Mouse (Mus musculus): ENCODE data around the gene Sae1. TPM values are rescaled to one million over a fixed set of nuclear protein-coding genes. Genes with fewer than 3 reads are reported as not detected.

Sae1 gene
- polyA plus RNA-seq, 1 experiment from 2014 or later: 253 TPM

DNA sequence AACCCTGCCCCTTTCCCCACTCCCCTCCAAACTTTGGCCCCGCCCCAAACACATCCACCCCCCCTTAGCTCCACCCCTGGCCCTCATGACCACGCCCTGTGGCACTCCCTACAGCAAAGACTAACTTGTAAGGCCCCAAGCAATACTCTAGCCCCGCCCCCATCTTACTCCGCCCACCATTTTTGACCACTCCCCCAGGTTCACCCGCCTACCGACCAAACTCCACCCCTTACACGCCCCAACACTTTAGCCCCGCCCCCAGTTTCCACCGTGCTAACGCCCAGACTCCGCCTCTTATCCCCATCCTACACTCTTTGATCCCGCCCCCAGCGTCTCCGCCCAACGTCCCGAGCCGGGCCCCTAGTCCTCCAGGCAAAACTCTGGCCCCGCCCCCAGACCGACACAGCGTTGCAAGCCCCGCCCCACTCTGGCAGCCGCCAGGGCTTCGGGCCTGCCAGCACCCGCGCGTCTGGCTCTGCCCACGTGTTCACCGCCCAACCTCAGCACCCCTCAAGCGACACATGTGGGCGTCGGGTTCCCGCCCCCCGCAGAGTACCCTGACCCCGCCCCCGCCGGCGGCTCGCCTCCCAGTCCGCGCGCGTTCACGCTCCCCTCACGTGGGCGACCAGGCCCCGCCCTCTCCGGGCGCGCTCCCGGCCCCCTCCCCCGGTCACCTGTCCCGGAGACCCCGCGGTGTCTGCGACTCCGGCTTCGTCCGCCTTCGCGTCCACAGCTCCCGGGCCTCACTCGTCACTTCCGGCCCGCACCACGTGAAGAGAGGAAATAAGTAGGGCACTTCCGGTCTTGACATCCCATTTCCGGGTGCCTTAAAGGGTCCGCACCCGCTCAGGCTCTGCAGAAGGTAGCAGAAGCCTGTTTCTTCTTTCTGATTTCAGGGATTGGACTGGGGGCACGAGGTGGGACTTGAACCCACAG lies 101.3 kb downstream of the Sae1 start, which contains the start of gene Ccdc9:
Gene Ccdc9, minus strand, starts transcription at position 770 of the 936 bp plus-strand sequence.
- WGBS: 1% methylated on average over 70 of the region's 70 CpGs
- Histone ChIP-seq H3K9me3 (replicated peaks; ENCODE audit: control insufficient read depth, low read length) (no peaks in the 10 kb centered on the region), H3K4me3 (ENCODE audit: low read depth, low read length) (peak within 1 kb of the TSS; percentile 68), H3K27ac (ENCODE audit: low read depth, low read length) (peak within 1 kb of the TSS; percentile 94), H3K27me3 (replicated peaks; ENCODE audit: control insufficient read depth, insufficient read depth, low read length) (no peaks in the 10 kb centered on the region), H3K4me1 (ENCODE audit: control insufficient read depth, insufficient read depth, low read length) (peaks cover 4% of the 10 kb centered on the region; the same call in 1 of the 2 replicates), H3K36me3 (ENCODE audit: control insufficient read depth, insufficient read depth, low read length) (peaks cover 29% of the 10 kb centered on the region), H3K4me2 (ENCODE audit: low read length) (peak within 1 kb of the TSS; percentile 49), H3K9ac (ENCODE audit: low read length) (peak within 1 kb of the TSS; percentile 72)
- DNase-seq (ENCODE audit: low spot score) (peak; percentile 98), ATAC-seq (peak; percentile 95)

DNA sequence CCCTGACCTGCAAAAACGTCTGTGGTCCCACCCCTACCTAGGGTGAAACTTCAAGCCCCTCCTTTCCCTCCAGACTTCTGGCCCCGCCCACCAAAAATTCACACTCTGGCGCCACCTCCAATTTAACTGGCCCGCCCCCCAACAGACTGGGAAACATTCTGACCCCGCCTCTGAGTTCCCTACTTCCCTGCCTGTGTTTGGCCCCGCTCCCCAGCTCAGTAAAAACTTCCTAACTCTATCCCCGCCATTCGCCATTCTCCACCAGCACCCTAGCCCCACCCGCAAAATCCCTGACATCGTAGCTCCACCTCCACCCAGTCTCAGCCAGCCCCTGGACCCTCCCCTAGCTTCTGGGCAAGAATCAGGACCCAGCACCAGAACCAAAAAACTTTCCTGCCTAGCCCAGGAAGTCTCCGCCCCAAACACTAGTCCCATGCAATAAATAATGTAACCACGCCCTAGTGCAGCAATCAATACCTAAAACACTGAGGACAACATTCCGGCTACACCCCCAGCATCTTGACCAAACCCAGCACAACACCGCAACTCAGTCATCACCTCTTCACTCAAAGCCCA lies 102.1 kb downstream of the Sae1 start:
- Histone ChIP-seq H3K27me3 (replicated peaks; ENCODE audit: control insufficient read depth, insufficient read depth, low read length) (no peaks in the 10 kb centered on the region), H3K4me2 (ENCODE audit: low read length) (peak overlapping the region; percentile 49), H3K9ac (ENCODE audit: low read length) (no peak overlapping the region), H3K4me1 (ENCODE audit: control insufficient read depth, insufficient read depth, low read length) (peaks cover 4% of the 10 kb centered on the region; the same call in 1 of the 2 replicates), H3K9me3 (replicated peaks; ENCODE audit: control insufficient read depth, low read length) (no peaks in the 10 kb centered on the region), H3K36me3 (ENCODE audit: control insufficient read depth, insufficient read depth, low read length) (peaks cover 36% of the 10 kb centered on the region), H3K4me3 (ENCODE audit: low read depth, low read length) (peak overlapping the region; percentile 68), H3K27ac (ENCODE audit: low read depth, low read length) (peak overlapping the region; percentile 94; the same call in 1 of the 2 replicates)
- DNase-seq (ENCODE audit: low spot score): peak; percentile 32
- ATAC-seq: peak; percentile 45
- WGBS: 5% methylated on average over 14 of the region's 14 CpGs

DNA sequence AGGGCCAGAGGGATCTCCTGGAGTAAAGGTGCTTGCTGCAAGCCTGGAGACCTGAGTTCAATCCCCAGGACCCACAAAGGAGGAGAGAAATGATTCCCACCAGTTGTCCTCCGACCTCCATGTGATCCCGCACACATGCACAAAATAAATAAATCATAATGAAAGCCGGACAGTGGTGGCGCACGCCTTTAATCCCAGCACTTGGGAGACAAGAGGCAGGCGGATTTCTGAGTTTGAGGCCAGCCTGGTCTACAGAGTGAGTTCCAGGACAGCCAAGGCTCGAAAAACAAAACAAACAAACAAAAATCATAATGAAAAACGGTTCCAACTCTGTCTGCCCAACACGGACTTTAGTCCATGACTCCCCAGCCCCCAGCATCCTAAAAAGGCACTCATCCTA lies 102.7 kb downstream of the Sae1 start:
- Histone ChIP-seq H3K27ac (ENCODE audit: low read depth, low read length) (no peak overlapping the region), H3K4me2 (ENCODE audit: low read length) (peak overlapping the region; percentile 49; the same call in 1 of the 2 replicates)

DNA sequence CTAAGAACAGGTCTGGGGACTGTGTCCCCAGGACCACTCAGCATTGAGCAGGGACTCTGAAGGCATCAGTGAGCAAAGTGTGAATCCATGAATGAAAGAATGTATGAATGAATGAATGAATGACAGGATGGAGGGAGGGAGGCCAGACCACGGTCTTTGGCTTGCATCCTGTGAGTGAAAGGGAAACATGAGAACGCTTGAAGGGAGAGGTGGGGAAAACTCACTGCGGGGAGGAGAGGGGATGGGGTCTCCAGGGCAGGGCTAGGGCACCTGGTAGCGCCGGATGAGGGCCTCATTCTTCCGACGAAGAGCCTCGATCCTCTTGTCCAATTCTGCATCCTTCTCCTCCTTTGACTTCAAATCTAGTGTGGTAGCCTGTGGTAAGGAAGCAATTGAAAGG lies 103.6 kb downstream of the Sae1 start:
- DNase-seq (ENCODE audit: low spot score): no peak
- no peaks in the 10 kb centered on the region for H3K9me3 ChIP-seq (replicated peaks; ENCODE audit: control insufficient read depth, low read length)
- H3K9ac ChIP-seq (ENCODE audit: low read length): no peak overlapping the region
- H3K4me2 ChIP-seq (ENCODE audit: low read length): no peak overlapping the region
- no peak for ATAC-seq
- H3K4me1 ChIP-seq (ENCODE audit: control insufficient read depth, insufficient read depth, low read length): peaks cover 4% of the 10 kb centered on the region; the same call in 1 of the 2 replicates
- H3K36me3 ChIP-seq (ENCODE audit: control insufficient read depth, insufficient read depth, low read length): peaks cover 50% of the 10 kb centered on the region
- H3K4me3 ChIP-seq (ENCODE audit: low read depth, low read length): no peak overlapping the region
- no peak overlapping the region for H3K27ac ChIP-seq (ENCODE audit: low read depth, low read length)
- WGBS: 91% methylated on average over 8 of the region's 8 CpGs
- H3K27me3 ChIP-seq (replicated peaks; ENCODE audit: control insufficient read depth, insufficient read depth, low read length): no peaks in the 10 kb centered on the region

More for the DNA sequence above, 102.7 kb downstream of the Sae1 start:
- H3K27me3 ChIP-seq (replicated peaks; ENCODE audit: control insufficient read depth, insufficient read depth, low read length): no peaks in the 10 kb centered on the region
- H3K4me3 ChIP-seq (ENCODE audit: low read depth, low read length): no peak overlapping the region
- H3K9ac ChIP-seq (ENCODE audit: low read length): no peak overlapping the region
- no peak for DNase-seq (ENCODE audit: low spot score)
- WGBS: 83% methylated on average over 9 of the region's 9 CpGs
- no peaks in the 10 kb centered on the region for H3K9me3 ChIP-seq (replicated peaks; ENCODE audit: control insufficient read depth, low read length)
- H3K36me3 ChIP-seq (ENCODE audit: control insufficient read depth, insufficient read depth, low read length): peaks cover 43% of the 10 kb centered on the region
- ATAC-seq: no peak
- H3K4me1 ChIP-seq (ENCODE audit: control insufficient read depth, insufficient read depth, low read length): peaks cover 4% of the 10 kb centered on the region; the same call in 1 of the 2 replicates

DNA sequence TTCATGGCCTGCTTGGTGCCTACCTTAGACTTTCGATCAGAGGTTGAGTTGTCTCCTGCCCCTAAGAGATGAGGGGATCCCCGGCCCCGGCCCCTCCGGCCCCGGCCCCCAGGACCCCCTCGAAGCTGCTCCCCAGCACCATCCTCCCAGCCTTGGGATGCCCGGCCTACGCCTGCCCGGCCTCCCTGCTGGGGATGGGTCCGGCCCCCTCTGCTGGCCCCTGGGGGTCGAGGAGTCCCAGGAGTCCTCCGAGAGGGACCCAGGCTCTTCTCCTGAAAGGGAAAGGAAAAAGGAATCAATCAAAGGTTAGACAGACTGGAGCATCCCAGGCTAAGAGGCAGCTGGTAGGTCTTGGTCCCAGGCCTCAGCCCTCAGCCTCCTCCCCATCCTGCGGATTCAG lies 105.3 kb downstream of the Sae1 start:
- no peaks in the 10 kb centered on the region for H3K9me3 ChIP-seq (replicated peaks; ENCODE audit: control insufficient read depth, low read length)
- WGBS: 93% methylated on average over 13 of the region's 13 CpGs
- no peak overlapping the region for H3K4me3 ChIP-seq (ENCODE audit: low read depth, low read length)
- DNase-seq (ENCODE audit: low spot score) (no peak), ATAC-seq (no peak)
- H3K4me2 ChIP-seq (ENCODE audit: low read length): no peak overlapping the region
- peaks cover 66% of the 10 kb centered on the region for H3K36me3 ChIP-seq (ENCODE audit: control insufficient read depth, insufficient read depth, low read length)
- peaks cover 4% of the 10 kb centered on the region; the same call in 1 of the 2 replicates for H3K4me1 ChIP-seq (ENCODE audit: control insufficient read depth, insufficient read depth, low read length)
- no peak overlapping the region for H3K27ac ChIP-seq (ENCODE audit: low read depth, low read length)
- H3K27me3 ChIP-seq (replicated peaks; ENCODE audit: control insufficient read depth, insufficient read depth, low read length): no peaks in the 10 kb centered on the region
- no peak overlapping the region for H3K9ac ChIP-seq (ENCODE audit: low read length)

DNA sequence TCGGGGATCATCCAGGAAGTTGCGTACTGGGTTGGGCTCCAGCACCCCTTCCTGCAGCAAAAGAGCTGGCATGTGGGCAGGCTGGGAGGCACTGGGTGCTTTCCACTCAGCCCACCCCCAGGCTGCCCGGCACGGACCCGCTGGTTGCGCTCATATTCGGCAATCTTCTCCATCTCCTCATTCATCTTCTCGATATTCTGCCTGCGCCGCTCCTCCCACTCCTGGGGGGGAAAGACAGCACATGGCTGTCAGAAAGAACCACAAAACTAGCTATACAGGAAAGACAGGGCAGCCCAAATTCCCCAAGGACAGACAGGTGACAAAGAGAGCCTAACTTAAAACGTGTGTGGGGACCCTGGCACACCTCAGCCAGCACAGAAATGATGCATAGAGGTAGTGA lies 106.9 kb downstream of the Sae1 start:
- peaks cover 83% of the 10 kb centered on the region for H3K36me3 ChIP-seq (ENCODE audit: control insufficient read depth, insufficient read depth, low read length)
- H3K9ac ChIP-seq (ENCODE audit: low read length): no peak overlapping the region
- no peak for ATAC-seq
- no peak for DNase-seq (ENCODE audit: low spot score)
- WGBS: 92% methylated on average over 11 of the region's 11 CpGs
- no peaks in the 10 kb centered on the region for H3K27me3 ChIP-seq (replicated peaks; ENCODE audit: control insufficient read depth, insufficient read depth, low read length)
- H3K4me3 ChIP-seq (ENCODE audit: low read depth, low read length): no peak overlapping the region
- no peaks in the 10 kb centered on the region for H3K9me3 ChIP-seq (replicated peaks; ENCODE audit: control insufficient read depth, low read length)
- H3K4me1 ChIP-seq (ENCODE audit: control insufficient read depth, insufficient read depth, low read length): peaks cover 3% of the 10 kb centered on the region; the same call in 1 of the 2 replicates
- H3K4me2 ChIP-seq (ENCODE audit: low read length): no peak overlapping the region
- H3K27ac ChIP-seq (ENCODE audit: low read depth, low read length): no peak overlapping the region

DNA sequence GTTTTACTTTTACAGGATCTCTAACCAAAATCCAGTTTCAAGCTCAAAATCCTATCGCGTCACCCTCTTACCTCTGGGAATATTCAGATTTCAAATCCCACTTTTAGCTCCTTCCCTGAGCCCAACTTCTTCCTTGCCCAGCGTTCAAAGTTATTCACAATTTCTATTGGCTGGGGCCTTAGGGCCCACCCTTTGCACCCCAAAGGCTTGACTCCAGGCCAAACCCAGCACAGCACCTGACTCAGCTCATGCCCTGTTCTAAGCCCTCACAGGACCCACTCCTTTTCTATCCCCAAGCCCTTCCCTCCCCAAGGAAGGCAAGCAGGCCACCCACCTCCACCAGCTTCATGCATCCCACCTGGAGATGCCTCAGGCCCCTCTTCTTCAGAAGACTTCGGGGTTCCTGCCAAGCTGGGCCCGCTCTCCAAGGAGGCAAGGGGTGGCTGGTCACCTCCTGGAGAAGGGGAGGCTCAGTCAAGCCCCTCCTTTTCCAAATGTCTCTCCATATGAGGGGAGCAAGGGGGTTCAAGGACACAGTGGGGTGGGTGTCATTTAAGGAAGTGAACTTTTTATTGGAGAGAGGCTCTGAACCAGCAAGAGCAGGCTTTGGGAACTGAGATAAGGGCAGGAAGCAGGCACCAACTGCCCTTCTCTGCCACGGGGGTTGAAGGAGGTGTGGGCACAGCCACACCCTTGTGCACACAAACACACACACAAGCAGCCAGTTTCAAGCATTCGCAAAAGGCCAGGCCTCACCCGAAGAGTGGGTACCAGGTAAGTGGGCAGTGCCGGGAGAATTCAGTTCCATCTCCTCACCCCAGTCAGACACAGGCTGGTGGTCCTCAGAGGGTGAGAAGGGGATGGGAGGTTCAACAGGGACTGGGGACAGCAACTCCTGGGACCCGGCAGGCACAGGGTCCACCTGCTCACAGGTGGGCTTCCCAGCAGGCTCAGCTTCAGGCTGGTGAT lies 112.4 kb downstream of the Sae1 start:
- Histone ChIP-seq H3K4me1 (ENCODE audit: control insufficient read depth, insufficient read depth, low read length) (peaks cover 12% of the 10 kb centered on the region; the same call in 1 of the 2 replicates), H3K36me3 (ENCODE audit: control insufficient read depth, insufficient read depth, low read length) (peaks cover 50% of the 10 kb centered on the region), H3K4me3 (ENCODE audit: low read depth, low read length) (no peak overlapping the region), H3K9ac (ENCODE audit: low read length) (no peak overlapping the region), H3K9me3 (replicated peaks; ENCODE audit: control insufficient read depth, low read length) (no peaks in the 10 kb centered on the region), H3K27me3 (replicated peaks; ENCODE audit: control insufficient read depth, insufficient read depth, low read length) (no peaks in the 10 kb centered on the region), H3K4me2 (ENCODE audit: low read length) (no peak overlapping the region), H3K27ac (ENCODE audit: low read depth, low read length) (no peak overlapping the region)
- ATAC-seq: no peak
- 86% methylated on average over 10 of the region's 10 CpGs for WGBS
- DNase-seq (ENCODE audit: low spot score): no peak

DNA sequence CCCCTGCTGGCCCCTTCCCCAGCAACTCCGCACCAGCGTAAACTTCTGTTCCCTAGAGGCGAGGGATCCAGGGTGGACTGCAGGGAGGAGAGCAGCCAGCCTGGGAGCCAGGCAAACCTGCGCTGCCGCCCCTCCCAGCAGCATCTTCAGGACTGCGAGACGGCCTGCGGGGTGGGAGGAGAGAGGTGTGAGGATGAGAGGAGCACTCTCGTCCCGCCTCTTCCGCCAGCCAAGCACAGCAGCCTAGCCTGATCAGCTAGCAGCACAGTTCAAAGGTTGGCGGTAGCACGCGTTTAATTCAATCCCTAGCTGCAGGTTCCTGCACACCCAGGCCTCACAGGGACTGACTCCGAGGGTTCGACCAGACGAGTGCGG lies 113.9 kb downstream of the Sae1 start:
- DNase-seq (ENCODE audit: low spot score) (peak; percentile 78), ATAC-seq (peak; percentile 71)
- peaks cover 12% of the 10 kb centered on the region; the same call in 1 of the 2 replicates for H3K4me1 ChIP-seq (ENCODE audit: control insufficient read depth, insufficient read depth, low read length)
- H3K9ac ChIP-seq (ENCODE audit: low read length): peak overlapping the region; percentile 85
- under 1% methylated on average over 18 of the region's 18 CpGs for WGBS
- H3K4me2 ChIP-seq (ENCODE audit: low read length): peak overlapping the region; percentile 94
- no peaks in the 10 kb centered on the region for H3K9me3 ChIP-seq (replicated peaks; ENCODE audit: control insufficient read depth, low read length)
- H3K27ac ChIP-seq (ENCODE audit: low read depth, low read length): peak overlapping the region; percentile 90
- no peaks in the 10 kb centered on the region for H3K27me3 ChIP-seq (replicated peaks; ENCODE audit: control insufficient read depth, insufficient read depth, low read length)
- peak overlapping the region; percentile 81 for H3K4me3 ChIP-seq (ENCODE audit: low read depth, low read length)
- peaks cover 38% of the 10 kb centered on the region for H3K36me3 ChIP-seq (ENCODE audit: control insufficient read depth, insufficient read depth, low read length)
